Mouse (Mus musculus) cerebellum, postnatal 4 days (tissue): ENCODE data around the gene Zdbf2.

Experiments
- DNase-seq, 2 experiments: peaks; one replicate each; pipeline ENCODE4 v3.0.0; 2022; ENCODE audit warnings: low spot score in 2 of 2, mixed read lengths in 1 of 2

The Zdbf2 gene

DNA sequence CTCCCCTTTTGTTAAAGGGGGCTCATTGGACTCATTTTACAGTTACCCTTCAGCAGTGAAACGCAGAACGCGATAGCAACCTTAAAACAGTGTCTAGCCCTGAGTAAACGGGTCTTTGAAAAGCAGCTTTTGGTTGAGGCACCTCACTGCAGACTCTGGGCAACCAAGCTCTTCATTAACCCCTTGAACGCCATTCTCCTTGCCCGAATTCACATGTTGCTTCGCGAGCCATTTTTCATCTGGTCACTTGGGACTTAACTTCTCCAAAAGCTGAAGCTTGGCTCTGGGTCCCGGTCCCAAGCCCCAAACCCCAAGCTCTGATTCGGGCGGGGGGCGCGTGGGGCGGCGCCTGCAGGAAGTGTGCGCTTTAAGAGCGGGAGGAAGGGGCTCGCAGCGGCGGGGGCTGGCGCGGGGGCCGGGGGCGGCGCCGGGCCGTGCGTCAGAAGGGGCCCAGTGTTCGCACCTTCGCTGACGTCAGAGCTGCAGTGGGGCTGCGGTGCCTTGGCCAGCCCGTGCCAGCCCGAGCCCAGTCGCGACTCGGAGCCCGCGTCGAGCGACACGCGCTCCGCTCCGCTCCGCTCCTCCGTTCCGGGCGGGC, at the start of gene Zdbf2:
Zdbf2 (plus strand) TSS at position 525 of the 598 bp plus-strand sequence.
- no peak for DNase-seq

DNA sequence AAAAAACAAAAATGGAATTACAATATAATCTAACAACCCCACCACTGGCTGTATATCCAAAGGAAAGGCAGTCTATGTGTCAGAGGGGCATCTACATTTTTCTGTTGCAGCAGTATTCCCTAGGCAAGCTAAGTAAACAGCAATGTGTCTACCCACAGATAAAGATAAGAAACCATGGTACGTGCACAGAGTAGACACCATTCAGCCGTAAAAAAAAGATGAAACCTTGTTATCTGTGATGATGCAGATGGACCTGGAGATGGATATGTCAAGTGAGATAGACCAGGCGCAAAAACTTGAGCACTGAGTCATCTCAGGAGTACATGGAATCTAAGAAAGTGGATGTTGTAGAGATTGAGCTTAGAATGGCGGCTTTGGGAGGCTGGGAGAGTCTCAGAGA, 48.1 kb upstream of the Zdbf2 start:
- DNase-seq, result no peak

DNA sequence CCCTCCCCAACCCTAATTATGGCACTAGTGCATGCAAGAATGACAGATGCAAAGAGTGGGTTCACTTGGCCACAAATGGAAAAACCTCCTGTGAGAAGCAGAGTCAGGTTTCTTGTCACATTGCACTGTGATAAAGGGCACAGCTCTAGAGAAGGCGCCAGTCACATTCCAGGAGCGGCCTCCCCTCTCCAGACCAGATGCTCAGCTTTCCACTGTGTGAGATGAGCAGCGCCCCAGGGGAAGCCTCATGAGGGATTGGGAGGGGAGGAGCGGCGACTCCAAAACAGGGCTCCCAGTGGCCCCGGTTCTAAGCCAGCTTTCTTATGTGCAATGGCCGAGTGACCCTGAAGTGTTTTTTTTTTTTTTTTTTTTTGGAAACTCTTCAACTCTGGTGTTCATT, 47.2 kb upstream of the Zdbf2 start:
- DNase-seq, result no peak

DNA sequence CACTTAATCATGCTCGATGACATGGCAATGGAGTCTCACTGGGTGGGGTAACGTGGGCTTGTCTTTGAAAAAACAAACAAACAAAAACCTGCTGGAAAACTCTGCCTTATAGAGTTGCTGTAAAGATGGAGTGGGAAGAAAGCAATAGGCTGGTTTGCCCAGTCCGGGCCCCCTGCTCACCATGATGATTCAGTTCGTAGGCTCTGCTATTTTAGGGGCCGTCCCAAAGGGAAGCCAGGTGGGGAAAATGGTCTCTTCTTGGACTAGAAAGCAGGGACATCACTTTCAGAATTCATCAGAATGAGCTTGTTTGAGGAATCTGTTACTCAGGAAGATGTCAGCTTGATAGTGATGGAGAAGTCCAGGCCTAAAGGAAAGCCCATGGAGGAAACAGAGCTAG, 45.8 kb upstream of the Zdbf2 start:
- DNase-seq, result no peak

DNA sequence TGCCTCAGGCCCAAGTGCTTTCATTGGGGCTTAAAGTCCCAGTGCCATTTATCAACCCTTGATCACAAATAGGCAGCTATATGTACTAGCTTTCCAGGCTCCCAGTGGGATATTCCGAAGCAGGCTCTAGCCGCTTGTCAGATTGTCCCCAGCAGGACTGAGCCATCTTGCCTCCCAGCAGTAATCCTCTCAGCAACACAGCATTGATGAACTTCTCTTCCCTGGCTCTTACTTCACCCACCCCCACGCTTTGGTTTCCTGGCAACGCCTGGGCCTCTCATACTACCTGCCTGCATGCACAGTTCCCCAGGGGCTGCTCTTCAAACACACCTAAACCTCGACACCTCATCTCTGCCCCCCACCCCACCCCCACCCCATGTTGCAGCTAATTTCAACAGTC, 35.7 kb upstream of the Zdbf2 start:
- DNase-seq, result no peak

DNA sequence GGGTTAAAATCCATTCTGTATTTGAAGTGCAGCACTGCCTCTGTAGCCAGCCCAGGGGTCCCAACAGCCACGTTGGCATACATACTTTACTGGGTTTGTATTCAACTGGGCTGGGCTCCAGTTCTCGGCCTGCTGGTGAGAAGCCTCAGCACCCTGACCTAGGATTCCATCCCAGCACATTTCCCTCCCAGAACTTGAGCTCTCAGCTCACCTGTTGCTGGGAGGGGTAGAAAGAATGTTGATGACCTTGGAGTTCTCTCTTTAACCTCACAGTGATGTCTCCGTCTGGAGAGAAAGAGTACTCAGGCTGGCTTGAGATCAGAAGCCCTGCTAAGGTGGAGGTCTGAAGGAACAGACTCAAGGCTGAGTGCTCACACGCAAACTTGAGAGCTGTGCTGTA, 33.8 kb upstream of the Zdbf2 start:
- no peak for DNase-seq

DNA sequence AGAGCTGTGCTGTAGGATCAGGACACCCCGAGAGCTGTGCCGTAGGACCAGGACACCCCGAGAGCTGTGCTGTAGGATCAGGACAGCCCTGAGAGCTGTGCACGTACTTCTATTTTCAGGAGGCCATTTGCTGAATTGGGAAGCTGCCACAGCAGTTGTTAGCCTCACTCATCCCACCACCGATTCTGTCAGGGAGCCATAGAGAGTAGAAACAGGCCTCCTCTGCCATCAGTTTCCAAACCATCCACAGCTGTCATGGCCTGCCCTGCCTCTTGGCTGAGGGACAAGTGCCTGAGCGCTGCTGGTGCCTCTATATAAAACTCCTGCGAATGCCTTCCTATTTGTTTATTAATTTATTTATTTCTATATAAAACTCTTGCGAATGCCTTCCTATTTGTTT, 33.3 kb upstream of the Zdbf2 start:
- no peak for DNase-seq

DNA sequence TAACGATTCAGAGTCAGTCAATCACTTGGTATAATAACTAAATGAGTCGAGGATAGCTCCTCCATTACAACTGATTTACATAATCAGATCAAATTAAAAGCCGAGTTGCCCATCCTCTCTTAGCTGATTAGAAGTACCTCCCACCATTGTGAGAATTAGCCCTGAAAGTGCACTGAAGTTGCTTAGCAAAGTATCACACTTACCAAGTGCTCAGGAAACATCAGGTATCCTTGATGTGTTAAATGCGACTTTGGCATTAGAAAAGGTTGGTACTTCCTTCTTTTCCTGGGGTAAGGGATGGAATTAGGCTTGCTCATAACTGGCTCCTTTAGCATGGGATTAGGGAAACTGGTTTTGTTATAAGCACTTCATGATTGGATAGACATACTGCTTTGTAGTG, 29.2 kb upstream of the Zdbf2 start:
- DNase-seq, result no peak

DNA sequence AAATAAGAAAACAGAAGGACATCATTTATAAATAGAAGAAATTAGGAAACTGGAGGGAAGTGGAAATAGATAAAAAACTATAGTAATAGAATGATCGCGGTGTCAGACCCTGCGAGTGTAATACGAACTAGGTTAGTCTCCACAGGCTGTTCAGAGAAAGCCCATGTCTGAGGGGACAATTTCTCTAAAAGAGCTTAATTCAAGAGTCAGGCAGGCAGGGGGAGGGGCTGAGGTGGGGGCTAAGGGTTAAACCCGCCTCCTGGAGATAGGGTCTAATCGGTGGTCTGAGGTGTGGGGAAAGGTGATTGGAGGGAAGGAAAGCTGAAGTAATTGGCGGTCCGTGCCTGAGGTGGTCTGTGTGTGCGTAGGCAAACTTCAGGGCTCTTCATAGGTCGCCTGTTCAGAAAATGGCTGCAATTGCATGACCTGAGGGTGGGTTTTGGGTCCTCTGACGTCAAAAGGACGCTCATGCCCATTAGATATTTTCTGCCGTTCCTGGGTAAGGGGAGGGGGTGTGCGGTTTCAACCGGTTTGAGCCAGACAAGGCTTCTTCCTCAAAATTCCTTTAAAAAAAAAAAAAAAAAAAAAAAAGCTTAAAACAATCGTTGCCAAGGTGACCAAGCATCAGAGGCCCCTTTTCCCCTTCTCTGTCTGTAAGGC, 26.1 kb upstream of the Zdbf2 start:
- DNase-seq, result no peak

DNA sequence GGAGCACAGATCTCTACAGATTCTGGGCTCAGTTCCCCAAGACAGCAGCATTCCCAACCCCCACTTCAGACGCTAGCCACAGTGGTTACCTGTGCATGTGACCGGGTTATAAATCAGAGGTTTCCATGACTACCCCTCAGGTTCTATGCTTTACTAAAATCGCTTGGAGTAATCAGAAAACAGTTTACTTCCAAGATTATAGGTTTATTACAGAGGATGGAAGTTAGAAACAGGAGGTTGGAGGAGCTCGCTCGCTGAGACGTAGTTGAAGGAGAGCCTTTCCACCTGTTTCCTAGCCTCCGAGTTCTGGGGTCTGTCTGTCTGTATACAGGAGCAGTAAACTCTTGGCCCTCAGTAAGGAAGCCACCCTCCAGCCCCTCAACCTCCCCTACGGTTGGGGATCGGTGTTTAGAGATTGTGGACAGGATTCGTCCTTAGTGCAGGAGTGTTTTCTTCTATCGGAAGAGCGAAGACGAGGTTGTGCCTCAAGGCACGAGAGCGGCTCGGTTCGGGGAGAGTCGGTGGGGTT, 25.2 kb upstream of the Zdbf2 start:
- no peak for DNase-seq

DNA sequence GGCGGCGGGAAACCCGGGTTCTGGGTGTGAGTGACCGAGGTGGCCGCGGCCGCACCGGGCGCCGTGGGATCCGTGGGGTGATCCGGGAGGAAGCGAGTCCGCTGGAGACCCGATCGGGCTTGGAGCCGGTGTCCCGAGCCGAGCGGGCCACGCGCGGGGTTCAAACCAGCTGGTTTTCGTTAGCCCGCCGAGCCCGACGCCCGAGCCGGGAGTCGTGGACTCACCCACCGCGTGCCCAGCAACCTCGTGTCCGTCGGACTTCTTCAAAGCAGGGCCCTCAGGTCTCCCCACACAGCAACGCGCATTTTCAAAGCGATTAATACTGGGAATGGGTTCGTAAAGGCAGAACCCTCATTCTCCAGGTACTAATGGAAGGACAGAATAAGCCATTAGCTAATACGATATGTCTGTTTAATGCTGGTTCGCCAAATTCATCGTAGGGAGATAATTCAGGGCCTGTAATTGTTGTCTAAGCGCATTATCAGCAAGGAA, 24.7 kb upstream of the Zdbf2 start:
- DNase-seq, result no peak

DNA sequence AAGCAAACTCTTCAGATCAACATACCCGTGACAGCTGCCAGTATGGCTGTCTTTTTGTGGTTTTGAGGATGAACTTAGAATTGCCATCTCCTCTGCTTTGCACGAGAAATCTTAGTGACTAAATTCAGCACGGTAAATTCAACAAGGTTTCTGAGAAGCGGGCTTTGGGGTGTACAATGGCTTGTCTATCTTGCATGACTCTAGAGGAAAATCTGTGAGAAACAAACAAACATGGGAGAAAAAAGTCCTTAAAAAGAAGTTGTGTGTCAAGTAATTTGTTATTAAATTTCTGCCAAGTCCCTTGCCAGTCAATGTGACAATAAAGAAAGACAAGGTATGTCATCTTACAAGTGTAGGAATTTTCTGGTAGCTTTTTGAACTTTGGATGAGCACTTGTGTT, 23.8 kb upstream of the Zdbf2 start:
- DNase-seq, result no peak

DNA sequence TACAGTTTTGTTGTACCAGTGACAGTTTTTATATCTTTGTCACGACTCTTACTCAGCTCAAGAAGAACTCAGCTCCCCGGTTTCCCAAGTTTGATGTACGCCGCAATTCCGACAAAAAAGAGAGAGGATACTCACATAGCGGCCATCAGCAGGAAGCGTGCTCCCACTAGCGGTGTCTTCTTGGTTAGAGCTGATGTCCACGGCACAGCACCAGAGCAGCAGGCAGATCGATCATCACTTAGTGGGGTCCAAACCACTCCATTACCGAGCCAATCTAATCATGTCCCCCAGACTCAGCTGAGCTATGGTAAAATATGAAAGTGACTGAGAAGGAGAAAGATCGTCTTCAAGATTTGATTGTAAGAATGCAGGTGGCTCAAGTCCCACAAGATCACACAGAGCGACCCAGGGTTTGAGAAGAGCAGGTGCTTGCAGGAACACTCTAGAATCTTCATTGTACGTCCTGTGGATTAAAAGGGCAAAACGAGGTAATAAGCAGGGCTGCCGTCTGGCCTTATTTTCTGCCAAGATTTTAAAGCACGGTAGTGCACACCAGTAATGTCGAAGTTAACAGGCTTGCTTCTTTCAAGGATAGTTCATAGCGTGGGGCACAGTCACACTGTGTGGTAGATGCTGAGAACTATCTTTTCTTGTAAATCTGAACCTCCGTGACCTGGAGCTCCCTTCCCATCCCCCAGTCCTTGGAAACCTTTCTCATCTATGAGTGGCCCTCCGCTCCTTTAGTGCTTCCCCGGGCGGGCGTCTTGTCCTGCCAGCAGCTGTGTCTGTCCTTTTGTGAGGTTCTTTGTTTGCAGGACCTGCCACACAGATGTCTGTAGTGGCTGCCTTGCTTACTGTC, 20.5 kb upstream of the Zdbf2 start:
- no peak for DNase-seq

DNA sequence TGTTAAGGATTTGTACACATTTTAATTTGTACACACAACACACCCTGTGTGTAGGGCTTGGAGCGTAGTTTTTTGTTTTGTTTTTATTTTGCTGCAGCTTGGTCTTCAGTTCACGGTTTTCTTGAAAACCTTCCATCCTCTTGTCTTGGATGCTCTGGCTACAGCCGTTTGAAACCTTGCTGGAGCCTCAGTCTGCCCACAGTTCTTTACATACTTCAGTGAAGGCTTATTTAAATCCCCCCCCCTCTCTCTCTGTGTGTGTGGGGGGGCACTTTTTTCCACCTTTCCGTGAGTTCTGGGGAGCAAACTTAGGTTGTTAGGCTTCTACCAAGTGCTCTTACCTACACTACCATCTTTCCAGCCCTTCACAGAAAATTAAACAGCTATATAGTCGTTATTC, 19.8 kb upstream of the Zdbf2 start:
- no peak for DNase-seq

DNA sequence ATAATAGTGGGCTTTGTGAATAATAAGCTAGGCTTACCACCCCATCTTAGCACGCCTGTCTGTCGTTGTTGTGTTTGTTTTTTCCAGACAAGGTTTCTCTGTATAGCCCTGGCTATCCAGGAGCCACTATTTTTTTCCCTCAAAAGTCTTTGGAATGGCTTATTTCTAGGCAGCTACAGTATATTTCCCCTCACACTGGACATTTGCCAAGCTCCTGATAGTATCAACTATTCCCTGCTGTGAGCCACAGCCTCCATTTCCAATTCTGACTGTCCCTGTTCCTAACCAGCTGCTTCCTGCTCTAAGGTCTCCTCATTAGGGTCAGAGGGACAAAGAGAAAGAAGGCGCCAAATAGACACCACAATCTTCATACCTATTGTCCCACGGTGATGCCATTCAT, 18.0 kb upstream of the Zdbf2 start:
- DNase-seq, result no peak

DNA sequence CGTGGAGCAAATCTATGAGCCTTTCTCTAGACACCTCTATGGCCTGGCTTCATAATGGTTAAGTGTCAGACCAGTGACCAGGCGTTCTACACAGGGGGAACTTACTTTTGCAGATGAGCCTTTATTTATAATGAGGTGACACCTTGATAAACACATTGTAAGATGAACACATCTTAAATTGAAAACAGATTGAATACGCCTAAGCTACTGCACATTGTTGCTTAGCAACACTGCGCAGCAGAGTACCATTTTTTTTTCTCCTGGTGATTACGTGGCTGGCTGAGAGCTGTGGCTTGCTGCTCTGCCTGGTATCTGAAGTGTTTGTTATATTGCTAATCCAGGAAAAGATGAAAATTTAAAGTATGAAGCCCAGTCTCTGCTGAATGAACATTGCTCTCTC, 17.0 kb upstream of the Zdbf2 start:
- DNase-seq, result no peak

DNA sequence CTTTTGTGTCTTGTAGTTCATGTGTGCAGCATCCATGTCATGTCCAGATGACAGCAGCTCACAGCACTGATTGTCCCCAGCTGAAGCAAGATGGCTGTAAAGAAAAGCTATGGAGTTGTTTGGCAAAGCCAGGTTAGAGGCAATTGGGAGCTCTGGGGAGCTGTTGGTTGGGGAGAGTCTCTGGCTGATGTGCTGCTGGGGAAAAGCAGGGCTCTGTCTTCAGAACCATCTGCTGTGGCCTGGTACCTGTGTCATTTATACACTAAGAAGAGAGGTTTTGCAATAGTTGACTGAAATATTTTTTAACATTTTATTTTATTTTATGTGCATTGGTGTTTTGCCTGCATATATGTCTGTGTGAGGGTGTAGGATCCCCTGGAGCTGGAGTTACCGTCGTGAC, 14.6 kb upstream of the Zdbf2 start:
- no peak for DNase-seq

DNA sequence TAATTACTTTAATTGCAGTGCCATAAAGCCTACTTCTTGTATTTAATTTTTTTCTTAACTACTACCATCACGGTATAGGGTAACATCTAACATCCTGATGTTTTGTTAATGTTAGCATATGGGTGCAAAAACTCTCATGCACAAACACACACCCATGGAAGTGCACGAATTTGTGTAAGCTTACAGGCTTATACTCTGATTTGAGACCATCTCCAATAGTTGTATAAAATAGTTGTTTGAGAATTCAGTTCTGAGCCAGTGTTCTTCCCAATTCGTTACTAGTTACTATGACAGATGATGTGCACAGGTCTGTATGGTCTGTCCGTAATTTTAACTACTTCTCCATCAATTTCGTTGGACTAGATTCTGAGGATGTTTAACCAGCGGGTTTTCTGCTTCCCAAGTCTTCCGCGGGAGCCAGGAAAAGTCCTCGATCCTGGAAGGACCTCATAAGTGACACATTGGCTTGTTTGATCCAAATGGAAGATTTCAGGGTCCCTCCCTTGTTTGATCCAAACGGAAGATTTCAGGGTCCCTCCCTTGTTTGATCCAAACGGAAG, 13.7 kb upstream of the Zdbf2 start:
- DNase-seq, result no peak

DNA sequence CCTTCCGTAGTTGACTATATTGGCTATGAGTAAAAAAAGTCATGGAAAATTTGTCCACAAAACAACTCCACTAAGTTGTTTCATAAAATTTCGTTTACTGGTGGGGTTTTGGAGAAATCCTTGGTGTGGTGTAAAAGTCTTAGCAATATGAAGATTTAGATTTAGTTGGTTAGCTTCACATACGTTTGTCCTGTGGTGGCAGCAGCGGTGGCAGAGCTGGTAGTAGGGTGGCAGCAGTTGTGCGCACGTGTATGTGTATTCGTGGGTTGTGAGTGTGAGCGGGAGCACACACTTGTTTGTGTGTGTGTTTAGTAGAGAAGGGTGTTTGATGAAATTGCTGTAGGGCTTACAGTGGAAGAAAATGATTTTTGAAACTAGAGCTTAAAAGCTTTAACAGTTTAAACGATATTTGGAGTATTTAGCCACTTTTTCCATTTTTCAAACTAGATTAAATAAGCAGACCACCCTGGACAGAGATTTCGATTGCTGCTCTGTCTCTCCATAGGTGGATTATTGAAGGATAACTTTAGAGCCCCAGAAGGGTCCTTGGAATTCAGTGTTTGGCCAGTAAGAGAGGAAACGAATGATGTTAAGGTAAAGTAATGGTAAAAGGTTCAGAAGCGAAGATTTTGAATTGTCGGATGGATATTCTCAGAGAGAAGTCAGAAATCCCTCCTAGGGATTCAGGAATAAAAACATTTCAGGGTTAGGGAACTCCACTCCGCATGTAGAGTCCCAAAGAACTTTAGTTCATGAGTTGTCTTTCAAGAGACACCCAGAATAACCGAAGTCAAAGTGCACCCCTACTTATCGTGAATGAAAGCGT, 12.9 kb upstream of the Zdbf2 start:
- DNase-seq, result no peak

DNA sequence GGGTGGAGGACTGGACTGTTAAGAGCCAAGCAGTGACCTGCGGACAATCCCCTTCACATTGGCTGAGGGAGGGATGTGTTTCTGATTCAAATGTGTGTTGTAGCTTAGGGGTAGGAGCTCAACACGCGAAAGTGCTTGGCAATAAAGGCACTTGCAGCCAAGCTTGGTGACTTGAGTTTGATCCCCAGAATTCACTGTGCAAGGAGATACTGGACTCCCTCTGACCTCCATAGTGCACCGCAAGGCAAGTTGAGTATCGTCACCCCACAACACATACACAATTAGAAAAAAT, 12.4 kb upstream of the Zdbf2 start:
- DNase-seq, result no peak

DNA sequence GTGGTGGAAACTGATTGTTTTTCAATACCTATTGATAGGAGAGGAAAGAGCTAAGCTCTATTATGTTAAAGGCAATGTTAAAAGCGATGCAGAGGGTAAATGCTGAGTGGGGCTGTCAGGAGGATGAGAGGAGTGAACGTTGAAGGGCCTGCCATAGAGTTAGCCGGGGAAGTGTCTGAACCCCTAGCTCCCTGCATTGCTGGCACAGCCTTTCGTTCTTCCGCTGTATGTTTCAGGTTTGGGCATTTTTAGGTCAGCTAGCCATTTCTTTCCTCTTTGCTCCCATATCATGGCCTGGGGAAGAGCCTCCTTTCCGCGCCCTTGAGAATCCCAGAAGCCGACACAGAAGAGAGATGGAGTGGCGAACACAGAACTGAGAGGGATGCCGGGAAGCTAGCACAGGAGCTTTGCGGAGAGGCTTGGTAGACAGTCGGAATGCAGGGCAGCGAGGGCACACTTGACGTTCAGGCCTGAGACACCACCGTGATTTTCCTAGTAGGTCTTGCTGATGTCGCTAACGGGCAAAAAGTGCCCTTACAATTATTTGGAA, 11.9 kb upstream of the Zdbf2 start:
- no peak for DNase-seq
